Mouse (Mus musculus) embryonic fibroblast, embryonic 13.5 days (primary cell): Measurements from ENCODE around the gene Srr. TPM values are rescaled to one million over a fixed set of nuclear protein-coding genes. Genes with fewer than 3 reads are reported as not detected.

Experiments used
- H3K27ac ChIP-seq: 2 replicates; pipeline ENCODE4 v1.5.1; 2012; ENCODE audit warnings: low read length, control low read depth, inconsistent platforms; ENCODE audit not compliant: insufficient read depth
- H3K4me1 ChIP-seq: 2 replicates; pipeline ENCODE4 v1.6.1; 2011; ENCODE audit warnings: low read length; ENCODE audit not compliant: control insufficient read depth, insufficient read depth
- H3K4me3 ChIP-seq: 2 replicates; pipeline ENCODE4 v1.5.1; 2011; ENCODE audit warnings: mild to moderate bottlenecking, control low read depth, low read length; ENCODE audit not compliant: insufficient read depth
- CTCF ChIP-seq: IDR thresholded peaks from 2 replicates; pipeline ENCODE4 v1.5.1; 2011; ENCODE audit warnings: mild to moderate bottlenecking, control low read depth, low read length, moderate library complexity, borderline replicate concordance; ENCODE audit not compliant: insufficient read depth
- POLR2A ChIP-seq: IDR thresholded peaks from 2 replicates; pipeline ENCODE4 v1.6.1; 2011; ENCODE audit warnings: low read depth, mild to moderate bottlenecking, control low read depth, low read length, moderate library complexity
- polyA plus RNA-seq: library from polyadenylated mRNA; stranded (reverse); fragments of >200 nt; gene quantifications from 2 replicates; pipeline ENCODE4 v1.2.4, GENCODE M21; 2011; ENCODE audit warnings: low read depth; ENCODE audit not compliant: missing spikeins, insufficient read length

Gene Srr
- polyA plus RNA-seq: 33.4 and 37.1 TPM in 2 replicates

DNA sequence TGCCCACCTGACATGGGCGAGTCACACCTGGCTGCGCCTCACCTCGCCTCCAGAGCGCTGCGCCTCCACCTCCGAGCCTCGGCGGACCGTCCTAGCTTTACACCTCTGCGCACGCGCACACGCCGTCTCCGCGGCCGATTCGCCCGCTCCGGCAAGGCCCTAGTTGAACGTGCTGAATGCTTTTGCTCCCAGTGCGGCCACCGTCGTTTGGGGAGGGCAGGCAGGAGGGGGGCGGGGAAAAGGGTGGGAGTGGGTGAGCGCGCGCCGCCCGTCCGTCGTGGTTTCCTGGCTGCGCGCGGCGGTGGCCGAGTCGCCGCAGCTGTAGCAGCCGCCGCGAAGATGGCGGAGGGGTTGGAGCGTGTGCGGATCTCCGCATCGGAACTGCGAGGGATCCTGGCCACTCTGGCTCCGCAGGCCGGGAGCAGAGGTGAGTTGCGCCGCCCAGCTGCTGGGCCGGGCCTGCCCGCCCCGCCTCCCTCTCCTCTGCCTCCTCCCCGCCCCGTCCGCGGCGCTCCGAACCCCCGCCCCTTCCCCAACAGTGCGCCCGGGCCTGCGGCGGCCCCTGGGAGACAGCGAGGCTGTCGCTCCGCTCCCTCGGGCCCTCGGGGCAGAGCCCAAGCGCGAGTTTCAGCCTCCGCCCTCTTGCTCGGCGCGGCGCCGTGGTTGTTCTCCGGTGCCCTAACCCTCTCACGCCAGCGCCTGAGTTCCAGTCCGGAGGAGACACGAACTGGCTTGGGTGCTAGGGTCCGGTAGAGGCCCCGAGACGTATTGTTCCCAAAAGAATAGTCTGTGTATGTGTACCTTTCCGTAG lies at the start of gene Srr, which contains the start of gene Smg6:
Gene Srr, minus strand, starts transcription at position 372 of the 811 bp plus-strand sequence.
Gene Smg6, plus strand, starts transcription at position 247 of the 811 bp plus-strand sequence.
- TF ChIP-seq CTCF (no peak), POLR2A (peak; percentile 80)
- Histone ChIP-seq H3K4me3 (peak within 1 kb of the TSS; percentile 90), H3K4me1 (no peaks in the 10 kb centered on the region), H3K27ac (peak within 1 kb of the TSS; percentile 94)

DNA sequence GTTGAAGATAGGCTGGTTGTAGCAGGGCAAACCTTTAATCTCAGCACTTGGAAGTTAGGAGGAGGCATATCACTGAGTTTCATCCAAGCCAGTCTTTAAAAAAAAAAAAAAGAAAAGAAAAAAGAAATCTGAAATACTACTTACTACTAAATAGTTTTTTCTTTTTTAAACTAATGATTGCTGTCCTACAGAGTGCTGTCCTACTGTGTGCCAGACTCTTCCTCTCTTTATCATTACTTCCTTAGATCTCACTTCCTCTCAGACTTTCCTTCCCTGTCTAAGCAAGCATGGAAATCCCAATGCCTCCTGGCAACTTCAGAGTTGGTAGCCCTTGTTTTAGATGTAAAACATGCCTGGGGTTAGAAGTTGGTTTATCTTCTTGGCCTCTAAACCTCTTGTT lies 48.9 kb upstream of the Srr start:
- Histone ChIP-seq H3K27ac (no peak overlapping the region), H3K4me3 (no peak overlapping the region), H3K4me1 (peaks cover 5% of the 10 kb centered on the region; the same call in 1 of the 2 replicates)
- TF ChIP-seq CTCF (no peak), POLR2A (no peak)

DNA sequence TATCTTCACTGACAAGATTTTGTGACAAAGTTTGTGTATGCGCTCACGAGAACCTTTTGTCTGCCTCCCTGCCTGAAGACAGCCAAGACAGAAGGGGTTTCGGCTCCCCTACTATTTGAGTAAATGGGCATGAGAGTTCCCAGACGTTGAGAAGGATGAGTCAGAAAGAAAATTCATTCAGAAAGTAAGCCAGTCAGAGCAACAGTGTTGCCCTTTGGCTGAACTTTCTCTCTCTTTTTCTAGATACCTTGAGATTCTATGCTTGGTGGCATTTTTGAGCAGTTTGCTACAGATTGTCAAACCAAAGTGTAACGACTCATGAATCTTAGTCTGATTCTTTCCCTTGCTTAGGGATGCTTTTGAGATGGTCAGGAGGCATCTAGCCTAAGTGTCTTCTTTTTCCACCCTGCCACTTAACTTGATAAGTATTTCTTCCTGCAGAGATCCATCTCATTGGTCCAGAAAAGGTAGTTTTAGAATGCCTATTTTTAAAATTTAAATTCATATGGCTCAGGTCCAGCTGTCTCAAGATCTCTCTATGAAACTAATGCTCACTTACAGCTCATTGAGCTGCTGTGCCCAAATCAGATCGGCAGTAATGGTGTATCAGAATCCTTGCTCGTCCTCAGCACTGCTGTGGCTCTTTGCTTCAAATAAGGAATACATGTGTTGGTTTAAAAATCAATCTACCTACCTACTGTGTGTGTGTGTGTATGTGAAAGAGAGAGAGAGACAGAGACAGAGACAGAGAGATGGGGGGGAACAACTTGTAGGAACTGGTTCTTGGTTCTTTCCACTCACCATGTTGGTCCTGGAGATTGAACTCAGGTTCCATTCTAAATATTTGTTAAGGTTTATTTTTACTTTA lies 47.8 kb upstream of the Srr start:
- TF ChIP-seq POLR2A: no peak
- no peak for TF ChIP-seq CTCF

DNA sequence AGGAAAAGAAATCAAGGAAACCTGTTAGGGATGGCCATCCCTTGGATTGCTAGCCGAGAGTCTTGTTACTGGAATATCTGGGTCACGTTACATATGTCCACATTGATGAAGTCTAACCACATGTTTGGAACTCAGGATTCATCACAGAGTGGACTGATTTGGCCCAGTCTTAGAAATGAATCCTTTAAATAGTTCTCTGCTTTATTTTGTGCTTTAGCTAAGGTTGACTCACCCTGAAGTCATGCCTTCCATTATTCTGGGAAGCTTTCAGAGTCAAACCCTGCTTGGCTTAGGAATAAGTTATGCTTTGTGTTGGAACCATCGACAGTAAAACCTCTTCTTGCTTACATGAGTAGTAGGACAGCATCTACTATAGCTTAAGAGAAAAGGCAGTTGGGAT lies 39.8 kb upstream of the Srr start:
- peak overlapping the region; percentile 91 for H3K27ac ChIP-seq

More for the DNA sequence above, 47.8 kb upstream of the Srr start:
- Histone ChIP-seq H3K27ac (peak overlapping the region; percentile 20; the same call in 1 of the 2 replicates), H3K4me3 (no peak overlapping the region), H3K4me1 (peaks cover 5% of the 10 kb centered on the region; the same call in 1 of the 2 replicates)

DNA sequence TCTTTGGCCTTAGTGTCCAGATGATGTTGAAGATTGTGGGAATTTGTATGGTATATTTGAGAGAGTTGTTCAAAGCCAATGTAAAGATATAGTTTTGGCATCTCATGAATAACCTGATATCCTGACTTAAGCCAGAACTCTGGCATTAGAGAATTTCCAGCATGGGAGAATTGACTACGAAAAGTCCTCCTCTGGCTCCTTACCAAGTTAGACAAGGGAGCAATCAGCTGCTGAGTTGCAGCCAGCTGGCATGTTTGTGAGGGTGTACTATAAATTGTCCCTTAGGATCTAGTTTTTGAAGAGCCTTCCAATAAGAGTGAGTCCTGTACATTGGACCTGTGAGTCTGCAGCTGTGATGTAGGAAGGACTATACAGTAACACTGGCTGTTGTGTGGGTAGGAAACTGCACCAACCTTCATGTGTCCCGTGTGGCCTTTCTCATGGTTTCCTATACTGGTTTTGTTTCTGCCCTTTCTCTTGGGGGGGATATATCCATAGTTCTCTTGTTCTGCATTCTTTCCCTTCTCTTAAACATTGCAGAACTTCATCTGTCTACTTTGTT lies 37.2 kb upstream of the Srr start:
- H3K27ac ChIP-seq: peak overlapping the region; percentile 6; the same call in 1 of the 2 replicates
- TF ChIP-seq CTCF (no peak), POLR2A (no peak)
- no peak overlapping the region for H3K4me3 ChIP-seq
- H3K4me1 ChIP-seq: peaks cover 3% of the 10 kb centered on the region

More for the DNA sequence above, 39.8 kb upstream of the Srr start:
- H3K4me3 ChIP-seq: no peak overlapping the region
- no peak for TF ChIP-seq CTCF
- no peak for TF ChIP-seq POLR2A
- peaks cover 3% of the 10 kb centered on the region for H3K4me1 ChIP-seq

DNA sequence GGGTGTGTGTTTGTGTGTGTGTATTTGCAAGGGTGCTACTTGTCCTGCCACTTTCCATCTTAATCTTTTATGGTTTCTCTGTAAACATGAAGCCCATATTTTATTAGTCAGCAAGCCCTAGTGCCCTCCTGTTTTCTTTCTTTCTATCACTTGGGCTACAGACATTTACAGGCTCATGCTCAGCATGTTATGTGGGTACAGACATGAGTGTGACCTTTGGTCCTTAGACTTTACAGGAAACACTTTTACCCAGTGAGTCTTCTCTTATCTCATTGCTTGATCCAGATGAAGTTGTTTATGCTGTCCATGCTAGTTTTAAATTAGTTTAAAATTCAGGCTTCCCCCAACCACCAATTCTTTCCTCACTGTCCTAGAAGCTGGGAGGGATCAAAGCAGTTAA lies 36.2 kb upstream of the Srr start:
- Histone ChIP-seq H3K4me3 (no peak overlapping the region), H3K4me1 (peaks cover 3% of the 10 kb centered on the region), H3K27ac (peak overlapping the region; percentile 47; the same call in 1 of the 2 replicates)
- TF ChIP-seq CTCF (no peak), POLR2A (no peak)

DNA sequence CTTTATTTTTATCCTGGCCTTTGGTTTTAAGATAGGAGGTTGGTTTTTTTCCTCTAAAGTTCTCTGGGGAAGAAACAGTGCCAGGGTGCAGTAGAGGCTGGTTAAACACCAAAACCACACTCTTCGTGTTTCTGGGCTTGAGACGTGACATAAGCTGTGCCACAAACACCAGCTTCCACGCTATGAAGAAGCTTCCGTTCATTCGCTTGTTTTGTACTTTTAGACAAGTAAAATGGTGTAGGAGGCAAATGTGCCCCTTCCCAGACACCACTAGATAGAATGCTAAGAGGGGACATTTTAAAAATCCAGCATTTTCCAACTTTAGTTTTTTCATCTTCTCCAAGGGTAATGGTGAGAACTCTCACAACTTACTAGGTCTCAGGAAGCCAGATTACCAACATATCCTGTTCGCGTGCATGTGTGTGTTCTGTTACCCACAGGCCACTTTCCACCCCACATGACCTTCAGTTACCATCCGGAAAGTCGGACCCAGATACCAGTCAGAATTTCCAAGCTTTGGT lies 34.3 kb upstream of the Srr start:
- Histone ChIP-seq H3K27ac (no peak overlapping the region), H3K4me1 (peaks cover 3% of the 10 kb centered on the region; the same call in 1 of the 2 replicates), H3K4me3 (no peak overlapping the region)
- TF ChIP-seq CTCF (no peak), POLR2A (no peak)

DNA sequence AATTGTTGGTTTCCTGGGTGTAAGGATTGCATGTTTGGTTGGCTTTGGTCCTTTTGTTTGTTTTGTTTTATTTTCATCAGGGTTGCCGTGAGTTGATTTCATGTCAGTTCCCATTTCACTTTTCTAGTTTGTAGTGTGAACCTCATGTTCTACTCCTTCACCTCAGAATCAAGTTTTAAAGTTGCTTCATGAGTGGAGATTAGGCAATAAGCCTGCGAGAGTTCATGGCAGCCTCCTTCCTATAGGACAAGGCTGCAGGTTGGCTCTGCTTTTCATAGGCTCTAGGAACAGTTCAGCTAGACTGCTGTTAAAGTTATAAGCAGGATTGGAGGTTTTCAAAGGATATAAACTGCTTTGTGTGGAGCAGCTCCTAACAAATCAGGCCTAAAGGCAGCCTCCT lies 33.8 kb upstream of the Srr start:
- no peak overlapping the region for H3K4me3 ChIP-seq
- peaks cover 3% of the 10 kb centered on the region; the same call in 1 of the 2 replicates for H3K4me1 ChIP-seq
- TF ChIP-seq CTCF (no peak), POLR2A (no peak)
- no peak overlapping the region for H3K27ac ChIP-seq

DNA sequence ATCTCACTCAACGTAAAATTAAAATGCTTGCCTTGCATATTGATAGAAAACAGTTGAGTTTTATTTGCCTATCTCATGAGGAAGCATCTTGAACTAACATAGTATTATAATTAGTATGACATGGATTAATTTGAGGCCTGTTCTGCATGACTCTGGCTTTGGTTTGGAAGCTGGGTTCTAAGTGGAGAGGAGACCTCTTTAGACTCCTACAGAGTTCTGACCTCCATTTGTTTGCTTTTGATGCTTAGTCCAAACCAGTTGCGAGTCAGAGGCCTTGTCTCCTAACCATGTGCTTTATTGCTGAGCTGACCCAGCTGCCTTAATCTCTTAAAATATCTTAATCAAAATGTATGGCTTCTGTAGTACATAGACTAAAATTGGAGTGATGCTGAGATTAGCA lies 31.9 kb upstream of the Srr start:
- Histone ChIP-seq H3K4me1 (no peaks in the 10 kb centered on the region), H3K4me3 (no peak overlapping the region), H3K27ac (no peak overlapping the region)
- TF ChIP-seq CTCF: no peak
- no peak for TF ChIP-seq POLR2A
